Mouse (Mus musculus) gastrocnemius, postnatal 4 days (tissue): ENCODE data around the gene Lrrc8d. TPM values are rescaled to one million over a fixed set of nuclear protein-coding genes. Genes with fewer than 3 reads are reported as not detected.
A peak's percentile ranks its signal among the peaks of the same experiment; 100 is the strongest.
"Not testable (repeated sequence)": the region's sequence is repeated elsewhere in the genome, so short reads cannot be mapped to it uniquely, and the experiment has no call there.

Experiments
- DNase-seq, 2 experiments: peaks; one replicate each; pipeline ENCODE4 v3.0.0; 2021 to 2022; ENCODE audit warnings: low spot score in 2 of 2, mixed read lengths in 2 of 2
- total RNA-seq, 2 experiments: library from RNA; stranded (reverse); gene quantifications; 2 replicates each; pipeline ENCODE4 v1.2.3; 2021

The Lrrc8d gene
- total RNA-seq, 2 experiments from 2014 or later, result 13.8 to 19.2 TPM

DNA sequence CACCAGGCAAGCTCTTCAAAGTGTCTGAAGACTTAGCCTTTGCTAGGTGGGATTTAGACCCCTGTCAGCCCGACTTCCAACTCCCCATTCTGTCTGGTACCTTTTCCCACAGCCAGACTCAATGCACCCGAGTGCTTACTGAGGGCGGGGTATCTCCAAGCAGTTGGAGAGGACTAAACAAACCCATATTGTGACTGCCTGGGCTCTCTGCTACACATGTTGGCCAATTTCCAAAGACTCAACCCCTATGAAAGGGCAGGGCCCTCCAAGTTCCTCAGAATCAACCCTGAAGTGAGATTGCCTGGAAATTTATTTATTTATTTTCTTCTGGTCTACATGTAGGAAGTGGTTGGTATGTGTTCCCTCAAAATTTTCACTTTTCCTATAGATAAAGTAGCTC lies 149.9 kb downstream of the Lrrc8d start:
- no peak for DNase-seq

DNA sequence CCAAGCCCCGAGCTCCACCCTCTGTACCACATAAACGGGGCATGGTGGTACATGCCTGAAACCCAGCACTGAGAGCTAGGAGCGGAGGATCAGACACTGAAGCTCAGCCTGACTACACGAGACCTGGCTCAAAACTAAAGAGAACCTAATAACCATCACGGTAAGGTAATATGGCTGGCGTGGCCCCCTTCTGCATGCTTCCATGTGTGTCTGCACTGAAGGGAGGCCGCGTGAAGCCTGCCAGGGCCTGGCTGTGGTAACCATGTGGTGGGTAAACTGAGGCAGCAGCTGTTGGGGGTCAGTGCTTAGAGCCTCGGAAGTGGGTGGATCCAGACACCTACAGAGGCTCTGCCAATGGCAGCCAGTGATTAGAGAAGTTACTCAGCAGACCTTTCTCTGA lies 153.5 kb downstream of the Lrrc8d start:
- no peak for DNase-seq

DNA sequence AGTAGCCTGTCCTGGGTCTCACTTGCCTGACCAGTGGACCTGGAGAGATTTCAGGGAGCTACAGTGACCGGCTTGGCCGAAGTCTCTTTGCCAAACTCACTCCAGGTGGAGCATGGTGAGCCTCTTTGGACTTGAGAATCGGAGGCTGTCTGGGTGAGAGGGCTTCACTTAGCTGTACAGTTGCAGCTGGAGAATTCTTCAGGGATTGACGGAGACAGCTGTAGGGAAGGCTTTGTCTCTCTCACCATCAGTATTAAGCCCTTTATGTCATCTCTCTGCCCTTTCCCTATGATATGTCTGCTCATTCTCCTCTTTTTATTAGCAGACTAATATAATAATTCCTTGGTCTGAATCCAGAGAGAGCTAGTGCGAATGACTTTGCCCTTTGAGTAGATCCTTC lies 157.7 kb downstream of the Lrrc8d start:
- DNase-seq, result no peak

GRCm38 (mm10) chr5:105858754-105859694 lies 159.3 kb downstream of the Lrrc8d start:
- no peak for DNase-seq

DNA sequence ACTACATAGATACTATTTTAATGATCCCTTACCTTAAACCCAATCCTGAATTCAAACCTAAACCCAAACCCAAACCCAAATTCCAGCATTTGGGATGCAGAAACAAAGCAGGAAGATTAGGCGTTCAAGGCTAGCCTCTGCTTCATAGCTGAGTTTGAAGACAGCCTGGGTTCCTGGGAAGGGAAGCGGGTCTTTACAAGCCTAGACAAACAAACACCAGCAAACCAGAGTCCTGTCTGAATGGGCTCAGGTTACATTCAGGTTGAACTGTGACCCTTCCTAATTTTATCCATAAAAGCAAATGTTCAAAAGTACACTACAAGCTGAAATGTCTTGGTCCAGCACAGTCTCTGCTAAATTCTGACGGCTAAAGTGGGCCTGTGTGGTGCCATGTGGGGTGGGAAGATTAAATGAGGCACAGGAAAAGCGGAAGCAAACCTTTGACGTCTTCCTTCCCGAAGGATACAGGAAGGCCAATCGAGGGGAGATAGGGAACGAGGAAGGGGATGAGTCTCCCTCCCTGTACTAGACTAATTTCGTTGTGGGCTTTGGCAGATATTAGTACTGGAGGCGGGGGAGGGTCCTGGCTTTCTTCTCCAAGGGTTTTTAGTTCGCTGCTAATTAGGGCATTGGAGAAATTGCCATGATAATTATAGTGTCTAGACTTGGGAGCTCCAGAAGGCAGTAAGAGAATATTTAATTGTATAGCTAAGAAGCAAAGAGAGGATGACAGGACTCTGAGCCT lies 160.1 kb downstream of the Lrrc8d start:
- DNase-seq, result no peak

DNA sequence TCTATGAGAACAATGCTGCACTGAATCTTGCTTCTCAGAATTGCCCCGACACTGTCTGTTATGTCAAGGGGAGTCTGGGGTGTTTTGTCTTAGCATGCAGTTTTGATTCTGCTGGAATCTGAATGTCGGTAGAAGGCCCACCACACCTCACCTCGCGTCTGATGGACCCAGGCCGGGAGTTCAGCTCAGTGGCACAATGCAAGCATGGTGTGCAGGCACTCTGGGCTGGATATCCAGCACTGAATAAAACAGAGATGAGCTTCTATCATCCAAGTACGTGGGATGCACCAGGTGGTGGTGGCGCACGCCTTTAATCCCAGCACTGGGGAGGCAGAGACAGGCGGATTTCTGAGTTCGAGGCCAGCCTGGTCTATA lies 160.7 kb downstream of the Lrrc8d start:
- no peak for DNase-seq

GRCm38 (mm10) chr5:105861616-105862015 lies 161.8 kb downstream of the Lrrc8d start:
- DNase-seq, result no peak

- DNase-seq, result not testable (repeated sequence)
Observed at GRCm38 (mm10) chr5:105865110-105865628, 165.4 kb downstream of the Lrrc8d start.

DNA sequence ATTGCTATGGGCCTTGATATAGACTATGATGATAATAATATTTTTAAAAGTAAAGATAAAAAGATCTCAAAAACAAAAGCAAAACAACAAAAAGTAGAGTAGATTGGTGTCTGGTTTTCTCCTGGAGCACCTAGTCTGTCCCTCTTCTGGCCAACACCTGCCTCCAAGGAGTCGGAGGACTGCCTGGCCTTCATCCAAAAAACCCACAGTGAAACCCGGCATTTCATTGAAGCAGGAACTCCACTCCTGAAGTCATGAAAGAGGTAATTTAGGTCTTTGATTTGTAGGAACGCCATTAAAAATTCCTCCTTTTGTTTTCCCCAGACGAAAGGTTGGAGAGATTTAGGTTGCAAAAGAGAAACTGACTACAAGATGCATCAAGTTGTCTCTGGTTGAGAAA lies 167.7 kb downstream of the Lrrc8d start:
- no peak for DNase-seq

GRCm38 (mm10) chr5:105867841-105868447 lies 168.2 kb downstream of the Lrrc8d start:
- DNase-seq, result no peak

DNA sequence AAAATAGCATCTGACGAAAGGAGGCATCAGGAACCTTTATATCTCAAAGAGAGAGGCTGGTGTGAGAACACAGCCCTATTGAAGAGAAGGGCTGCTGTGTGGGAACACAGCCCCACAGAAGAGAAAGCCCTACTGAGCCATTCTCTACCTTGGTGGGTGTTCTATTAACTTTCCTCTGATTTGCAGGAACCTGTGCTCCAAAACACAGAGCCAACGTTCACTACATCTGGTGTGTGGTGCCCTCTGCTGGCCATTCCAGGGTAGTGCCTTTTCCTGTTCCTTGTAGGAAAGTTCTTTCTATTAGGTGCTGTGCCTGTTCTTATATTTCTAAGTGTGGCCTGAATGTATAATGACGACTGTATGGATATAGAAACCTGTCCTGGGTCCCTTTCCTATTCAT lies 168.8 kb downstream of the Lrrc8d start:
- DNase-seq, result peak; percentile 57 to 79

DNA sequence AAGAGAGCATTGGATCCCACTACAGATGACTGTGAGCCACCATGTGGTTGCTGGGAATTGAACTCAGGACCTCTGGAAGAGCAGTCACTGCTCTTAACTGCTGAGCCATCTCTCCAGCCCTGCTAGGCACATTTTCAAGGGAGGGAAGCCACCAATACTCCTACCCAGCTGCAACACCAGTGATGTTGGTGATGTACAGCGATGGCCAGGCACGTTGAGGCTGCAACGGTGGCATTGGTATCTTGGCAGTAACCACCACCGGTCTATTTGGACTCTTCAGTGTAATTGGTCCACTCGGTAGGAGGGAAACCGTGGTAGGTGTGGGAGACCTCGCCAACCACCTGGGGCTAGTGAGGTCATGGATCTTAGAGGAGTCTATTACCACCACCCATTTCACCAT lies 170.0 kb downstream of the Lrrc8d start:
- no peak for DNase-seq

DNA sequence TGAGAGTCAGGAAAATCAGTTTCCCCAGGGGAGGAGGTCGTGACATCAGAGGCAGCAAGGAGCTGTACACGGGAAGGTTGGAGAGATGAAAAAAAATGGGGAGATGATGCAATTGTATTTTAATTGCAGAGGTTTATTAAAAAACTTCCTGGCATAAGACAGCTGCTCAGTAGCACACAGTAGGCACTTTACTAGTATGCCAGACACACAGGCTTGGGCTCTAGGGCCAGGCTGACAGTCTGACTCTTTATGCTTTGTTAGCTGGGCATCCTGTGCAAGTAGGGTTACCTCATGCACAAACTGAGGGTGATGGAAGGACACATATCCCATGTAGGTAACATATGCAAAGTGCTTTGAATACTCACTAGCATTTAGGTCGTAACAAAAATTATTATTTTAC lies 171.4 kb downstream of the Lrrc8d start:
- DNase-seq, result no peak

- no peak for DNase-seq
Observed at GRCm38 (mm10) chr5:105872176-105872575, 172.4 kb downstream of the Lrrc8d start.

- no peak for DNase-seq
Observed at GRCm38 (mm10) chr5:105872916-105873315, 173.1 kb downstream of the Lrrc8d start.

GRCm38 (mm10) chr5:105873774-105874173 lies 174.0 kb downstream of the Lrrc8d start:
- DNase-seq, result no peak

DNA sequence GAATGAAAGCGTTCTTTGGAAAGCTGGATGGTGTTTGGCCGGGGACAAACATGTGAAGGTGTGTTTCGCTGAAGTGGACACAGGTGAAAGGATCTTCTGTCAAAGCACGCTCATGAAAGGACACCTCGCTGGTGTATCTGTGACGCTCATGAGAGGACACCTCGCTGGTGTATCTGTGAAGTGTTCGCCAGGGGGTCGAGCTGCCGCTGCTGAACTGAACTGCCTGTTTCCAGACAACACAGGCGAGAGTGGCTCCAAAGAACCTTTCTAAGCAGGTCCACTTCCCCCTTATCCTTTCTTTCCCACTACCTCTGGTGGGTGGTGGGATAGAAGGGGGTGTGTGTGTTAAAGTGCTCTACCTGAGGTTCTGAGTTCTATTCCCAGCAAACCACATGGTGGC lies 174.7 kb downstream of the Lrrc8d start:
- DNase-seq, result no peak

DNA sequence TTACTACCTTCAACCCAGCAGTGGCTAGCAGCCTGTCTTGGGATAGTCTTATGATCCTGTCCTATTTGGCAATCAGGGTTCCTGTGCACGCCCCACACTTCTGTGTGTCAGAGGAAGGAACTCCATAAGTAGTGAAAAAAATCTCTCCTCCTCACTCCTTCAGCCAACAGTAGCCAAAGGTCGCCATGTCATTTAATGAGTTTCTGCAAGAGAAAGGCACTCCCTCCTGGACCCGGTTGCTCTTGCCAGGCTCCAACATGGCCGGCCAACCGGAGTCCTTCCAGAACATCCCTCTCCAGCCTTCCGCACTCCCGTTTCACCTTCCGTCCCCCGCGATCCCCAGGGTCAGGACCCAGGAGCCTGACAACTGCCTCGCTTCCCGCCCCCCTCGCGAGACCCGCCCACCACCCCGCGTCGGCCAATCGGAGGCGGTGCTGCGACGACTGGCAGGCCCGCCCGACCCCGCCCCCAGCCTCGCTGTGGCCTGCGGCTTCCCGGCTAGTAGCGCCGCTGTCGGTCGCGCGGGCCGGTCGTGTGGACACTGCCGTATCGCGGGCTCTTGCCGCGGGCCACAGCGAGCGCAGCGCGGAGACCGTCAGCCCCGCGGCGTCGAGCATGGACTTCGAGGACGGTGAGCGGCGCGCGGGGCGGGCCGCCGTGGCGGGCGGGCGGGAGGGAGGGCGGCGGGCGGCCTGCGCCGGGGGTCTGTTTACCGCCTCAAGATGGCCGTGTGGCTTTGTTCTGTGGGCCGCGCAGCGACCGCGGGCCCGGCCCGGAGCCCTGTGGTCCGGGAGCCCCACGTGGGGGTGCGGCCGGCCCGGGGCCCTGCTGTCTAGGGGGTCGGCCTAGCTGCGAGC lies 176.5 kb downstream of the Lrrc8d start, which contains the start of gene Zfp326:
Gene Zfp326 (plus strand): TSS at position 498 of the 857 bp plus-strand sequence.
- peak; percentile 90 to 93 for DNase-seq

- no peak for DNase-seq
Observed at GRCm38 (mm10) chr5:105876925-105877774, 177.4 kb downstream of the Lrrc8d start.
